Mouse (Mus musculus): ENCODE data around the gene Prf1.
A peak's percentile ranks its signal among the peaks of the same experiment; 100 is the strongest.

Gene Prf1

DNA sequence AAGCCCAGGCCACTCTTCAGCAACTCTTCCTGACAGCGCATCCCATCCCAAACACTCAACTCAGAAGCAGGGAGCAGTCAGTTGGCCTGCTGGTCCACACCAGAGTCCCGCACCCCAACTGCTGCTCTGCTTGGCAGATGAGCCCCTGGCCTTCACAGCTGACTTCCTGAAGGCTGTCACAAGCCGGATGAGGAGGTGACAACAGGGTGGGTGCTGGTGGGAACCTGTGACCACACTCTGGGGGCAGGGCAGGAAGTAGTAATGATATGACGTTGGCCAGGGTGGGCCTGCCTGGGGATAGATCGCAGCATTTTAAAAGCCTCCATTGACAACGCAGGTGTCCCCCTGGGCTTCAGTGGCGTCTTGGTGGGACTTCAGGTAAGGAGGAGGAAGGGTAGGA is at the start of gene Prf1:
Prf1 (plus strand) TSS at position 357 of the 400 bp plus-strand sequence.
- DNase-seq (ENCODE audit: low spot score), result no peak

GRCm38 (mm10) chr10:61248596-61249114 is 49.0 kb upstream of the Prf1 start:
- DNase-seq (ENCODE audit: low spot score), result no peak

GRCm38 (mm10) chr10:61249951-61250350 is 47.7 kb upstream of the Prf1 start:
- no peak for DNase-seq (ENCODE audit: low spot score)

GRCm38 (mm10) chr10:61254761-61255160 is 42.9 kb upstream of the Prf1 start:
- DNase-seq (ENCODE audit: low spot score), result no peak

DNA sequence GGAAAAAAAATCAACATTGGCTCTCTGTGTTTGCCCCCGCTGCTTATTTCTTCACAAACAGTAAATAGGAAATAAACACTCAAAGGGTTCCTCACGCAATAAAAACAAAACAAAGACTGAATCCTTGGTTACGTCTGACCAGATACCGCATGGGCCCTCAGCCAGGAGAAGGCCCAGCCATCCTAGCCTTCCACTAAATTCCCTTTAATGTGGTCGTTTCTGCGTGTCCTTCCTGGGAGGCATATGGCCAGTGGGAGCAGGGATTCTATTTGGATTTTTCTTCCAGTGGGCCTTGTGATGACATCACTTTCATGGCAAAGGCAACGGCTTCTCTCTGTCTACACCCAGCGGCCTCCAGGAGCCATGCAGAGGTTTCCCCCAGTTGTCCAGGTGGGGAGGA is 42.4 kb upstream of the Prf1 start:
- no peak for DNase-seq (ENCODE audit: low spot score)

GRCm38 (mm10) chr10:61256665-61257064 is 41.0 kb upstream of the Prf1 start:
- DNase-seq (ENCODE audit: low spot score), result no peak

DNA sequence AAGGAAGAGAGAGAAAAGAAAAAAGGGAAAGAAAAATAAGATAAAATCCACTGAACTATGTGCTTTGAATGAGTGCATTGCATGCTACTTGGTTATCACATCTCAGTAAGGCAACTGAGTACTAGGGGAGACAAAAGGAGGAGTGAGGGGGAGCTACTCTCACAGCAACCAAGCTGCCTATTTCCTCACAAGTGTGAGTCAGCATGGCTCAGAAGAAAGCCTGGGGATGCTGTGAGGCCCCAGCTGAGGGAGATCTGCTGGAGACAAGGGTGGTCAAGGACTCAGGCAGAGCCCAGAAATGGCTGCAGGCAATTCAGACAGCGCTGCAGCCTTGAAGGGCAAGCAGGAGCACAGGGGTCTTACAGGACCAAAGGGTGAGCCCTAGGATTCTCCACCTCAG is 39.5 kb upstream of the Prf1 start:
- no peak for DNase-seq (ENCODE audit: low spot score)

- no peak for DNase-seq (ENCODE audit: low spot score)
These were observed 36.1 kb upstream of the Prf1 start for GRCm38 (mm10) chr10:61261229-61262156.

DNA sequence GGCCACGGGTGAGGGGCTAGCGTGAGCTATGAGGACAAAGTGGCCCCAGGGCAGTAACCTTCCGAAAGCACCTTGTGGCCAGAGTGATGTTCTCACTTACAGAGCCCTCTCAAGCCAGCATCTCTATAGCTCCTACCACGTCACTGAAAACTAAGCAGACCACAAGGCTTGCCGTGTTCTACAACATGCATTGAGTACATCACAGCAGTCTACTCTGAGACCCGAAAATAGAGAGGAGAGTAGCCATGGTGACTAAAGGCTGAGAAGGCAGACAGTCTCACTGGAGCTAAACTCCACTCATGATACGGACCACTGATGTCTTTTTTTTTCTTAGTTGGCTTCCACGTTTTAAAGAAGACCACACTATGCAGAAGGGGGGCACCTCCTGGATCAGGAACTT is 34.0 kb upstream of the Prf1 start:
- no peak for DNase-seq (ENCODE audit: low spot score)

GRCm38 (mm10) chr10:61267378-61267777 is 30.3 kb upstream of the Prf1 start:
- no peak for DNase-seq (ENCODE audit: low spot score)

- no peak for DNase-seq (ENCODE audit: low spot score)
These were observed 25.5 kb upstream of the Prf1 start for GRCm38 (mm10) chr10:61272089-61272626.

DNA sequence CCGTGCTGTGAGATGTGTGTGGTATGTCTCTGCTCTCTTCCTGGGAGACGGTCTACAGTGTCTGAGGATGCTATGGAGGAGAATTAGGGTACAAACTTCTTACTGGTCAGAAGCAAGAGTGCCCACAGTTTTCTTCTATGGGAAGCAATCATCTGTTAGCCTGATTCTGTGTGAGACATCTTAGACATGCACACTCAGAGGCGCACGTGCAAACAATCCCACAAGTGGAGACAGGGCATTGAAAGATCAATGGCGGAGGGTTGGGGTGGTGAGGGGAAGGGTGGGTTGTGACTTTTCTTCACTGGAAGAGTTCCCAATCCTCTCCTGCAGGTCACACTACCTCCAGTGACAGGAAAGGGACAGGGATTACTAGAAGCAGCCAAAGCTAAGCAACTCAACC is 25.0 kb upstream of the Prf1 start:
- no peak for DNase-seq (ENCODE audit: low spot score)

DNA sequence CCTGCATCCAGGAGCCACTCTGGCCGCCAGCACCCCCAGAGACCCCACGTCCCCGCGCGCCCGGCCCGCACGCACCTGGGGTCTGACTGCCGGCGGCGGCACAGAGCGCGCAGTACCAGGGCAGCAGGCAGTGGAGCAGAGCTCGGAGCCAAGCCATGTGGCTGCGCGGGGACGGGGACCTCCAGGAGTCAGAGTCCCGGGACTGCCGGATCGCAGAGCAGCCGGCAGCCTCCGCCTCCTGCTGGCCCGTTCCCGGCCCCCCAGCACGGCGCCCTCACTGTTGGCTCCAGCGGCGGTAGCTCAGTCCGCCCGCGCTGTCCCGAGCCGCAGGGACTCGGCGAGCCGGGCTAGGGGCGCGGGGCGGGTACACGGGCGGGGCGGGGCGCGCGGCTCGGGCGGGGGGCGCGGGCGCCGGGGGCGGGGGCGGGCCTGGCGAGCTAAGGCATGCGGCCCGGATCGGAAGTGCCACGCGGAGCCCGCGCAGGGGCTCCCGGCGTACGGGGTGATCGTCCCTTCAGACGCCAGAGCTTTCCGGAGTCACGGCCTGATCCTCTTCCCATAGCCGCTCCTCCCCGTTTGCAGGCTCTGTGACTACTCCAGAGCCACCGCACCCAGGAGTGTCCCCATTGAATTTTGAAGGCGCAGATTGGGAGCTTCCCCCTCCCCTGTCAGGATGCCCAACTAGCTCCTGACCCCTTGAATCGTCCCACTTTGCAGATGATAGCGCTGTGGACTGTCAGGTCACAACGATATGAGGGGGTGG is 24.4 kb upstream of the Prf1 start, which contains the start of gene Adamts14:
Adamts14 (minus strand) TSS at position 358 of the 763 bp plus-strand sequence.
- DNase-seq (ENCODE audit: low spot score), result no peak

GRCm38 (mm10) chr10:61273844-61274215 is 23.8 kb upstream of the Prf1 start:
- DNase-seq (ENCODE audit: low spot score), result no peak

DNA sequence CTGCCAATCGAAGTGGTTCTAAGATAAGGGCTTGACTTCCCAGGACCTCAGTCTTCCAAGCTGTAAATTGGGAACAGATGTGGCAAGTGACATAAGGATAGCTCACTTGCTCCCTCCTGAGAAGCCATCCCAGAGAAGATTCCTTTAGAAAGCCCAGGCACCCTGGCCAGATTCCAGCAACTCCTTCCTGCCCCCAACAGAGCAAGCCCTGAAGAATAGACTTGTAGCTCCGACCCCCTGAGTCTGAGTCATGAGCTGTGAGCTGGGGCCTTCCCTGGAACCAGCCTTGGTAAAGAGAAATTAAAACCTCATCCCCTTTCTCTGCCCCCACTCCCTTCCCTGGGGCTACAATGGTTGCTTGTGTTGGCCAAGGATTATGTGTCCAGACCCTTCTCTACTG is 23.1 kb upstream of the Prf1 start:
- no peak for DNase-seq (ENCODE audit: low spot score)

GRCm38 (mm10) chr10:61275669-61276110 is 21.9 kb upstream of the Prf1 start:
- peak; percentile 10 for DNase-seq (ENCODE audit: low spot score)

DNA sequence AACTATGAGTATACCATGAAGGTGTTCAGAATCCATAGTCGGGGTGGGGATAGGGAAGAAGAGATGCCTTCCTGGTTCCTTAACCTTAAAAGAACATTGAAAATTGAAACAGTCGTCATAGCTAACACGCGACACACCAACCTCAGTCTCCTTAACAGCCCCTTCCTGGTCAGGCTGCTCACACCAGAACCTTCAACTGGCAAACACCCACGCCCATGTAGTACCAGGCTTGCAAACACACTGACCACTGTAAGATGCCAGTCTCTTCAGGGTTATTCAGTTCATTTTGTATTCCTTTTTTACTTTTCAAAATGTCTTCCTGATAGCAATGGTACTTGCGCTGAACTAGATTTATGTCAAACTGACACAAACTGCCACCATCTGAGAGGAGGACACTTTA is 20.6 kb upstream of the Prf1 start:
- DNase-seq (ENCODE audit: low spot score), result no peak

GRCm38 (mm10) chr10:61277918-61278674 is 19.5 kb upstream of the Prf1 start:
- DNase-seq (ENCODE audit: low spot score), result no peak

- no peak for DNase-seq (ENCODE audit: low spot score)
These were observed 16.5 kb upstream of the Prf1 start for GRCm38 (mm10) chr10:61281115-61281514.

- DNase-seq (ENCODE audit: low spot score), result no peak
These were observed 13.3 kb upstream of the Prf1 start for GRCm38 (mm10) chr10:61284309-61284708.

- no peak for DNase-seq (ENCODE audit: low spot score)
These were observed 12.4 kb upstream of the Prf1 start for GRCm38 (mm10) chr10:61285271-61285670.

- no peak for DNase-seq (ENCODE audit: low spot score)
These were observed 11.4 kb upstream of the Prf1 start for GRCm38 (mm10) chr10:61286246-61286645.
